ENCODE assay signal across 8 mouse cellular contexts in genomic region chr1:183679949-183680348, GRCm38 (mm10).
DNase-seq lines count a peak whose midpoint lies in the region; ATAC-seq and TF ChIP-seq lines count a peak whose summit lies in the region.

No protein-coding gene starts in this region.

- H3K4me1 ChIP-seq in liver, postnatal 0 days (ENCODE audit: insufficient read depth), result no peaks in the 10 kb centered on the region
- no peaks in the 10 kb centered on the region for H3K4me1 ChIP-seq in midbrain, embryonic 10.5 days
- no peaks in the 10 kb centered on the region for H3K4me1 ChIP-seq in midbrain, embryonic 16.5 days (ENCODE audit: control insufficient read depth, insufficient read depth, low read length)

- no peak for TF ChIP-seq EP300 in liver, postnatal 0 days (IDR thresholded peaks at IDR 0.05; ENCODE audit: low read depth)

- H3K4me2 ChIP-seq in liver, postnatal 0 days (ENCODE audit: low read depth, low read length), result no peak overlapping the region
- H3K4me2 ChIP-seq in myocyte (ENCODE audit: low read depth), result peak overlapping the region; percentile 61
- H3K4me2 ChIP-seq in midbrain, embryonic 16.5 days (ENCODE audit: low read length), result no peak overlapping the region

- no peak overlapping the region for H3K27ac ChIP-seq in liver, postnatal 0 days (ENCODE audit: low read depth)
- H3K27ac ChIP-seq in midbrain, embryonic 10.5 days (replicated peaks), result no peak overlapping the region
- no peak overlapping the region for H3K27ac ChIP-seq in midbrain, embryonic 16.5 days (ENCODE audit: low read length)

- H3K4me3 ChIP-seq in liver, postnatal 0 days (ENCODE audit: low read depth, low read length), result no peak overlapping the region
- H3K4me3 ChIP-seq in myocyte, result no peak overlapping the region
- no peak overlapping the region for H3K4me3 ChIP-seq in midbrain, embryonic 10.5 days
- no peak overlapping the region for H3K4me3 ChIP-seq in midbrain, embryonic 16.5 days (ENCODE audit: low read depth, low read length)

- TF ChIP-seq CTCF in liver, postnatal 0 days (IDR thresholded peaks at IDR 0.05; ENCODE audit: low read depth), result no peak

- no peaks in the 10 kb centered on the region for H3K79me2 ChIP-seq in myocyte (ENCODE audit: control insufficient read depth, insufficient read depth)

- no peak for ATAC-seq in liver, postnatal 0 days
- no peak for ATAC-seq in midbrain, embryonic 16.5 days

- peak; percentile 10 for DNase-seq in liver
- DNase-seq in liver, postnatal 0 days, result no peak
- DNase-seq in fibroblast of lung, adult 2 months (ENCODE audit: low read depth), result peak; percentile 71
- peak; percentile 67 to 70 for DNase-seq in heart, postnatal 10 days
- no peak for DNase-seq in thymus, postnatal 4 days
- DNase-seq in midbrain, embryonic 10.5 days (ENCODE audit: low spot score), result no peak

- 50% methylated on average over 11 of the region's 11 CpGs for WGBS in liver, postnatal 0 days (ENCODE audit: insufficient replicate concordance)
- 80% methylated on average over 11 of the region's 11 CpGs for WGBS in midbrain, embryonic 10.5 days
- 60% methylated on average over 11 of the region's 11 CpGs for WGBS in midbrain, embryonic 16.5 days

- no peaks in the 10 kb centered on the region for H3K36me3 ChIP-seq in liver, postnatal 0 days (replicated peaks; ENCODE audit: insufficient read depth, low read length)
- H3K36me3 ChIP-seq in myocyte (ENCODE audit: control insufficient read depth, insufficient read depth), result no peaks in the 10 kb centered on the region
- H3K36me3 ChIP-seq in midbrain, embryonic 10.5 days, result no peaks in the 10 kb centered on the region
- H3K36me3 ChIP-seq in midbrain, embryonic 16.5 days (ENCODE audit: control insufficient read depth, insufficient read depth, low read length), result no peaks in the 10 kb centered on the region

- H3K9me3 ChIP-seq in liver, postnatal 0 days (ENCODE audit: low read length), result no peaks in the 10 kb centered on the region
- H3K9me3 ChIP-seq in midbrain, embryonic 10.5 days (replicated peaks), result no peaks in the 10 kb centered on the region
- no peaks in the 10 kb centered on the region for H3K9me3 ChIP-seq in midbrain, embryonic 16.5 days (replicated peaks; ENCODE audit: control insufficient read depth, low read length, poor library complexity, severe bottlenecking)

- no peak overlapping the region for H3K9ac ChIP-seq in liver, postnatal 0 days (replicated peaks)
- H3K9ac ChIP-seq in midbrain, embryonic 16.5 days (ENCODE audit: low read depth, low read length), result no peak overlapping the region

- H3ac ChIP-seq in myocyte (ENCODE audit: control insufficient read depth, insufficient read length), result no peak overlapping the region

- intact Hi-C loops in heart, postnatal 10 days (cut with DNase I), result no loop called here

- no peaks in the 10 kb centered on the region for H3K27me3 ChIP-seq in liver, postnatal 0 days (ENCODE audit: insufficient read depth, low read length)
- H3K27me3 ChIP-seq in myocyte (ENCODE audit: control insufficient read depth, insufficient read depth, insufficient read length), result no peaks in the 10 kb centered on the region
- no peaks in the 10 kb centered on the region for H3K27me3 ChIP-seq in midbrain, embryonic 10.5 days (ENCODE audit: low read depth, poor library complexity, severe bottlenecking)
- no peaks in the 10 kb centered on the region for H3K27me3 ChIP-seq in midbrain, embryonic 16.5 days (ENCODE audit: control insufficient read depth, insufficient read depth, low read depth, low read length)

- no peak for TF ChIP-seq POLR2A in myocyte (IDR thresholded peaks at IDR 0.05; ENCODE audit: insufficient read length, low read depth)

TF ChIP-seq in myocyte, 11 proteins besides CTCF, POLR2A, EP300 and RAD21:
- no peak for TF ChIP-seq POLR2AphosphoS2 (IDR thresholded peaks at IDR 0.05; ENCODE audit: insufficient read length, low read depth)
- 0 out of 2 replicates have a peak, but pooled peaks have one; percentile 37 for TF ChIP-seq CEBPB (IDR thresholded peaks at IDR 0.05; ENCODE audit: insufficient read depth, poor library complexity, severe bottlenecking)
- no peak for TF ChIP-seq REST (IDR thresholded peaks at IDR 0.05; ENCODE audit: insufficient read depth, insufficient read length)
- no peak for TF ChIP-seq SRF (IDR thresholded peaks at IDR 0.05; ENCODE audit: control insufficient read depth, insufficient read length, low read depth)

Comparison
In these comparisons a context has a peak if more than half of its experiments do, and no peak if none do; other contexts are left out.
1. DNase-seq: peak in liver (single experiment), fibroblast of lung, adult 2 months (single experiment) and heart, postnatal 10 days (2 of 2); none in liver, postnatal 0 days (single experiment), thymus, postnatal 4 days (single experiment) and midbrain, embryonic 10.5 days (single experiment).